In genomic region chr4:151468381-151468780, GRCm38 (mm10) we compare ENCODE assay signal across 22 mouse cellular contexts.
DNase-seq lines count a peak whose midpoint lies in the region; ATAC-seq and TF ChIP-seq lines count a peak whose summit lies in the region.
"Had no signal": no experiment of that assay in that cellular context is flagged by ENCODE, and none has a peak within 500 bp of the region (broad histone marks: within the 10 kb centered on the region; RNA-seq: fewer than 3 reads in every experiment).

No protein-coding gene starts in this region.

- 93% methylated on average over 5 of the region's 5 CpGs for WGBS in hindbrain, embryonic 14.5 days
- 88% methylated on average over 5 of the region's 5 CpGs for WGBS in hindbrain, postnatal 0 days
- 90% methylated on average over 5 of the region's 5 CpGs for WGBS in midbrain, embryonic 11.5 days
- WGBS in midbrain, embryonic 14.5 days: 90% methylated on average over 5 of the region's 5 CpGs
- 91% methylated on average over 5 of the region's 5 CpGs for WGBS in neural tube, embryonic 14.5 days

- ATAC-seq in hindbrain, embryonic 14.5 days (ENCODE audit: low FRiP score): no peak
- ATAC-seq in hindbrain, postnatal 0 days: no peak
- ATAC-seq in midbrain, embryonic 11.5 days (ENCODE audit: low FRiP score): no peak
- ATAC-seq in midbrain, embryonic 14.5 days (ENCODE audit: low FRiP score, low TSS enrichment): no peak
- ATAC-seq in neural tube, embryonic 14.5 days (ENCODE audit: low read depth): no peak
- ATAC-seq: activated CD4-positive, CD25-positive, alpha-beta regulatory T cell, adult 4 months; CD4-positive, CD25-positive, alpha-beta regulatory T cell, adult 4 months; forebrain, embryonic 15.5 days; inflammation-experienced regulatory T-cells, adult 6 months; intestine, embryonic 16.5 days had no signal

- H3K4me3 ChIP-seq in hindbrain, embryonic 14.5 days (replicated peaks; ENCODE audit: low read length): no peak overlapping the region
- H3K4me3 ChIP-seq in hindbrain, postnatal 0 days (ENCODE audit: low read length): no peak overlapping the region
- H3K4me3 ChIP-seq in midbrain, embryonic 11.5 days (ENCODE audit: low read depth, low read length): no peak overlapping the region
- no peak overlapping the region for H3K4me3 ChIP-seq in midbrain, embryonic 14.5 days (replicated peaks; ENCODE audit: low read depth, low read length)
- H3K4me3 ChIP-seq in neural tube, embryonic 14.5 days (ENCODE audit: low read depth, low read length): no peak overlapping the region
- H3K4me3 ChIP-seq: forebrain, embryonic 12.5 days; forebrain, embryonic 15.5 days had no signal

- H3K9ac ChIP-seq in hindbrain, embryonic 14.5 days: no peak overlapping the region
- no peak overlapping the region for H3K9ac ChIP-seq in hindbrain, postnatal 0 days (replicated peaks; ENCODE audit: low read length)
- no peak overlapping the region for H3K9ac ChIP-seq in midbrain, embryonic 11.5 days (ENCODE audit: low read length)
- no peak overlapping the region for H3K9ac ChIP-seq in midbrain, embryonic 14.5 days (replicated peaks; ENCODE audit: low read length)
- no peak overlapping the region for H3K9ac ChIP-seq in neural tube, embryonic 14.5 days (replicated peaks; ENCODE audit: low read depth, low read length)
- H3K9ac ChIP-seq: forebrain, embryonic 12.5 days; forebrain, embryonic 15.5 days had no signal

- H3K27ac ChIP-seq in hindbrain, embryonic 14.5 days: peak overlapping the region; percentile 63
- no peak overlapping the region for H3K27ac ChIP-seq in hindbrain, postnatal 0 days
- no peak overlapping the region for H3K27ac ChIP-seq in midbrain, embryonic 11.5 days (ENCODE audit: low read depth, low read length)
- no peak overlapping the region for H3K27ac ChIP-seq in midbrain, embryonic 14.5 days (replicated peaks; ENCODE audit: low read depth, low read length)
- peak overlapping the region; percentile 68 for H3K27ac ChIP-seq in neural tube, embryonic 14.5 days (ENCODE audit: low read depth, low read length)
- H3K27ac ChIP-seq: forebrain, embryonic 12.5 days; forebrain, embryonic 15.5 days had no signal

- no peaks in the 10 kb centered on the region for H3K27me3 ChIP-seq in hindbrain, embryonic 14.5 days (ENCODE audit: control insufficient read depth, insufficient read depth, low read length)
- H3K27me3 ChIP-seq in hindbrain, postnatal 0 days (ENCODE audit: insufficient read depth, low read length): no peaks in the 10 kb centered on the region
- no peaks in the 10 kb centered on the region for H3K27me3 ChIP-seq in midbrain, embryonic 11.5 days (ENCODE audit: control insufficient read depth, insufficient read depth, low read length)
- no peaks in the 10 kb centered on the region for H3K27me3 ChIP-seq in midbrain, embryonic 14.5 days (ENCODE audit: control insufficient read depth, insufficient read depth, low read length)
- no peaks in the 10 kb centered on the region for H3K27me3 ChIP-seq in neural tube, embryonic 14.5 days (ENCODE audit: control insufficient read depth, insufficient read depth, low read length)
- H3K27me3 ChIP-seq: forebrain, embryonic 12.5 days; forebrain, embryonic 15.5 days had no signal

- no peaks in the 10 kb centered on the region for H3K9me3 ChIP-seq in hindbrain, embryonic 14.5 days (ENCODE audit: control insufficient read depth, low read length)
- no peaks in the 10 kb centered on the region for H3K9me3 ChIP-seq in hindbrain, postnatal 0 days (ENCODE audit: low read length)
- H3K9me3 ChIP-seq in midbrain, embryonic 11.5 days (ENCODE audit: control insufficient read depth, low read length): no peaks in the 10 kb centered on the region
- no peaks in the 10 kb centered on the region for H3K9me3 ChIP-seq in midbrain, embryonic 14.5 days (ENCODE audit: control insufficient read depth, low read length)
- H3K9me3 ChIP-seq in neural tube, embryonic 14.5 days (ENCODE audit: control insufficient read depth, low read length): no peaks in the 10 kb centered on the region
- H3K9me3 ChIP-seq: forebrain, embryonic 12.5 days; forebrain, embryonic 15.5 days had no signal

- no peak for TF ChIP-seq CTCF in hindbrain, postnatal 0 days (IDR thresholded peaks at IDR 0.05; ENCODE audit: low read depth)

- no peak for DNase-seq in hindbrain, embryonic 14.5 days (ENCODE audit: low spot score)
- no peak for DNase-seq in hindbrain, postnatal 0 days (ENCODE audit: low spot score)
- DNase-seq in midbrain, embryonic 11.5 days (ENCODE audit: low spot score, missing footprints): peak; percentile 76
- DNase-seq in midbrain, embryonic 14.5 days: no peak
- DNase-seq in gonadal fat pad, adult 2 months (ENCODE audit: low read depth): peak; percentile 84
- no peak for DNase-seq in spleen, postnatal 36 days (ENCODE audit: low spot score in 2 of 2)
- DNase-seq in cerebellum, postnatal 36 days: no peak
- DNase-seq: adrenal gland, adult 8-10 months; adrenal gland, postnatal 25 days; cerebellum, adult 11-12 months; cerebellum, adult 8-10 months; gastrocnemius, postnatal 10 days; gastrocnemius, postnatal 36 days; heart, adult 11 months had no signal

- no peaks in the 10 kb centered on the region for H3K36me3 ChIP-seq in hindbrain, embryonic 14.5 days (replicated peaks; ENCODE audit: control insufficient read depth, insufficient read depth)
- H3K36me3 ChIP-seq in hindbrain, postnatal 0 days (ENCODE audit: insufficient read depth, low read length): no peaks in the 10 kb centered on the region
- no peaks in the 10 kb centered on the region for H3K36me3 ChIP-seq in midbrain, embryonic 11.5 days (ENCODE audit: control insufficient read depth, insufficient read depth, low read length)
- H3K36me3 ChIP-seq in midbrain, embryonic 14.5 days (ENCODE audit: control insufficient read depth, insufficient read depth, low read length): no peaks in the 10 kb centered on the region
- no peaks in the 10 kb centered on the region for H3K36me3 ChIP-seq in neural tube, embryonic 14.5 days (ENCODE audit: control insufficient read depth, insufficient read depth, low read length)
- H3K36me3 ChIP-seq: forebrain, embryonic 12.5 days; forebrain, embryonic 15.5 days had no signal

- no peak overlapping the region for H3K4me2 ChIP-seq in hindbrain, embryonic 14.5 days (replicated peaks)
- no peak overlapping the region for H3K4me2 ChIP-seq in hindbrain, postnatal 0 days (ENCODE audit: low read depth, low read length)
- H3K4me2 ChIP-seq in midbrain, embryonic 11.5 days: no peak overlapping the region
- H3K4me2 ChIP-seq in midbrain, embryonic 14.5 days (ENCODE audit: low read length): no peak overlapping the region
- no peak overlapping the region for H3K4me2 ChIP-seq in neural tube, embryonic 14.5 days (ENCODE audit: low read depth, low read length)
- H3K4me2 ChIP-seq: forebrain, embryonic 12.5 days; forebrain, embryonic 15.5 days; heart, embryonic 11.5 days had no signal

- H3K4me1 ChIP-seq in hindbrain, embryonic 14.5 days (replicated peaks; ENCODE audit: control insufficient read depth, insufficient read depth, low read length): peaks cover 27% of the 10 kb centered on the region
- 0 out of 2 replicates have a peak, but pooled peaks cover 3% of the 10 kb centered on the region for H3K4me1 ChIP-seq in hindbrain, postnatal 0 days (ENCODE audit: insufficient read depth, low read length)
- H3K4me1 ChIP-seq in midbrain, embryonic 11.5 days (ENCODE audit: control insufficient read depth, insufficient read depth, low read length): no peaks in the 10 kb centered on the region
- H3K4me1 ChIP-seq in midbrain, embryonic 14.5 days (ENCODE audit: control insufficient read depth, insufficient read depth, low read length): 0 out of 2 replicates have a peak, but pooled peaks cover 7% of the 10 kb centered on the region
- H3K4me1 ChIP-seq in neural tube, embryonic 14.5 days (ENCODE audit: control insufficient read depth, insufficient read depth, low read length): peaks cover 14% of the 10 kb centered on the region; the same call in 1 of the 2 replicates
- H3K4me1 ChIP-seq: forebrain, embryonic 15.5 days had no signal

Comparison
In these comparisons a context has a peak if more than half of its experiments do, and no peak if none do; other contexts are left out.
1. DNase-seq: peak in midbrain, embryonic 11.5 days (single experiment) and gonadal fat pad, adult 2 months (single experiment); none in hindbrain, embryonic 14.5 days (single experiment), hindbrain, postnatal 0 days (single experiment), midbrain, embryonic 14.5 days (single experiment), spleen, postnatal 36 days (0 of 2) and cerebellum, postnatal 36 days (0 of 2).
2. H3K27ac ChIP-seq: peak in hindbrain, embryonic 14.5 days (single experiment) and neural tube, embryonic 14.5 days (single experiment); none in hindbrain, postnatal 0 days (single experiment), midbrain, embryonic 11.5 days (single experiment) and midbrain, embryonic 14.5 days (single experiment).